ENCODE assay signal across 32 mouse cellular contexts in the genomic region with DNA sequence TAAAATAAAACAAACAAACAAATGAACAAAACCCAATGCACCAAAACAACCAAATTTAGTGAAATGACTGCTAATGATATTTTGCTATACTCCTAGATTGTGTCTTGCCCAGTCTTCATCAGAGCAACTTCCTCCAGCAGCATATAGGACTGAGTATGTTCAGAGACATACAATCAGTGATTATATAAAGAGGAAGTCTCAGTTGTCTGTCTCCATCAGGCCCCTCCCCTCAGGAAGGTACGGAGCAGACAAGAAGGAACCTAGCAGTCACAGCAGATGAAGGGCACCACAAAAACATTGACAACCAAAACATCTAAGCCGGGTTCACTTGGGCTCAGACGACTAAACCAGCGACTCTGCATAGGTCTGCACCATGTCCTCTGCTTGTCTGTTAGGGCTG.
"Had no signal": no experiment of that assay in that cellular context is flagged by ENCODE, and none has a peak within 500 bp of the region (broad histone marks: within the 10 kb centered on the region; RNA-seq: fewer than 3 reads in every experiment).

No protein-coding gene starts in this region.

- H3K27ac ChIP-seq: limb, embryonic 10.5 days; limb, embryonic 12.5 days; limb, embryonic 13.5 days; limb, embryonic 15.5 days; liver, embryonic 12.5 days; liver, embryonic 13.5 days; liver, embryonic 14.5 days; liver, embryonic 15.5 days; lung, embryonic 15.5 days; macrophage; midbrain, embryonic 10.5 days; midbrain, embryonic 12.5 days; midbrain, embryonic 13.5 days; midbrain, embryonic 15.5 days; neural tube, embryonic 12.5 days; neural tube, embryonic 13.5 days had no signal

- DNase-seq: left cerebral cortex, postnatal 4 days; liver; liver, embryonic 13.5 days; liver, postnatal 0 days; lung, adult 18-20 months; lung, adult 2 months; lung, embryonic 14.5 days; lung, postnatal 10 days; lung, postnatal 14 days; lung, postnatal 36 days; lung, postnatal 4 days; midbrain, embryonic 14.5 days had no signal

- H3K9me3 ChIP-seq: limb, embryonic 10.5 days; limb, embryonic 12.5 days; limb, embryonic 13.5 days; limb, embryonic 15.5 days; liver, embryonic 12.5 days; liver, embryonic 13.5 days; liver, embryonic 15.5 days; lung, embryonic 15.5 days; midbrain, embryonic 10.5 days; midbrain, embryonic 12.5 days; midbrain, embryonic 13.5 days; midbrain, embryonic 15.5 days; neural tube, embryonic 12.5 days; neural tube, embryonic 13.5 days had no signal

- H3K4me1 ChIP-seq: limb, embryonic 10.5 days; limb, embryonic 12.5 days; limb, embryonic 13.5 days; limb, embryonic 15.5 days; liver, embryonic 12.5 days; liver, embryonic 13.5 days; liver, embryonic 15.5 days; lung, embryonic 15.5 days; megakaryocyte, embryonic 14.5 days; midbrain, embryonic 10.5 days; midbrain, embryonic 12.5 days; midbrain, embryonic 13.5 days; midbrain, embryonic 15.5 days; neural tube, embryonic 12.5 days; neural tube, embryonic 13.5 days had no signal

- ATAC-seq: liver, embryonic 12.5 days; liver, postnatal 0 days; lung, postnatal 0 days; midbrain, embryonic 13.5 days; midbrain, embryonic 15.5 days; midbrain, embryonic 16.5 days had no signal

- H3K36me3 ChIP-seq: limb, embryonic 10.5 days; limb, embryonic 12.5 days; limb, embryonic 13.5 days; limb, embryonic 15.5 days; liver, embryonic 12.5 days; liver, embryonic 13.5 days; liver, embryonic 15.5 days; lung, embryonic 15.5 days; midbrain, embryonic 10.5 days; midbrain, embryonic 12.5 days; midbrain, embryonic 13.5 days; midbrain, embryonic 15.5 days; neural tube, embryonic 12.5 days; neural tube, embryonic 13.5 days had no signal

- H3K9ac ChIP-seq: limb, embryonic 12.5 days; limb, embryonic 13.5 days; limb, embryonic 15.5 days; liver, embryonic 12.5 days; liver, embryonic 13.5 days; liver, embryonic 14.5 days; liver, embryonic 15.5 days; liver, postnatal 0 days; lung, embryonic 14.5 days; lung, embryonic 15.5 days; midbrain, embryonic 12.5 days; midbrain, embryonic 13.5 days; midbrain, embryonic 15.5 days; neural tube, embryonic 12.5 days; neural tube, embryonic 13.5 days had no signal

- H3K4me3 ChIP-seq: limb, embryonic 10.5 days; limb, embryonic 12.5 days; limb, embryonic 13.5 days; limb, embryonic 15.5 days; liver, embryonic 12.5 days; liver, embryonic 13.5 days; liver, embryonic 15.5 days; lung, embryonic 15.5 days; megakaryocyte, embryonic 14.5 days; midbrain, embryonic 10.5 days; midbrain, embryonic 12.5 days; midbrain, embryonic 13.5 days; midbrain, embryonic 15.5 days; myocyte; neural tube, embryonic 12.5 days; neural tube, embryonic 13.5 days had no signal

- H3K4me2 ChIP-seq: limb, embryonic 12.5 days; limb, embryonic 13.5 days; limb, embryonic 15.5 days; liver, embryonic 11.5 days; liver, embryonic 12.5 days; liver, embryonic 13.5 days; liver, embryonic 15.5 days; lung, embryonic 14.5 days; lung, embryonic 15.5 days; midbrain, embryonic 12.5 days; midbrain, embryonic 13.5 days; midbrain, embryonic 15.5 days; neural tube, embryonic 12.5 days; neural tube, embryonic 13.5 days had no signal

- H3K27me3 ChIP-seq: limb, embryonic 12.5 days; limb, embryonic 13.5 days; limb, embryonic 15.5 days; liver, embryonic 12.5 days; liver, embryonic 13.5 days; liver, embryonic 15.5 days; lung, embryonic 15.5 days; megakaryocyte, embryonic 14.5 days; midbrain, embryonic 12.5 days; midbrain, embryonic 13.5 days; midbrain, embryonic 15.5 days; neural tube, embryonic 12.5 days; neural tube, embryonic 13.5 days had no signal
